Mouse (Mus musculus): Measurements from ENCODE around the gene Gadd45b. TPM values are rescaled to one million over a fixed set of nuclear protein-coding genes. Genes with fewer than 3 reads are reported as not detected.

The Gadd45b gene
- polyA plus RNA-seq, 1 experiment from 2014 or later = 5.8 TPM

DNA sequence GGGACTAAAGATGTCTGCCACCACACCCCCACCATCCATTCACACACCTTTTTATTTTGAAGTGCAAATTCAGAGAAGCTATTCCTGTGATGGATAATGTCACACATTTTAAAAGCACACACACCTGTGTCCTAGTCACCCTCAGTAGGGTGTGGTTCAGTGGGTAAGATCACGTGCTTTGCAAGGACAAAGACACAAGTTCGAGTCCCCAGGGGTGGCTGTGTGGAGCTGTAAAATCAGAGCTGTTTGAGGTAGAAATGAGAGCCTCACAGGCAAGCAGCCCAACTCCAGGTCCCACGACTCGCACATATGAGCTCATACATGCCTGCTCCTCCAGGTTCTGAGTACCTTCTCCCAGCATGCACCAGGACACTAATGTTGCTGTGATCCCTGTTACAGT, 38.2 kb downstream of the Gadd45b start:
- no peak overlapping the region for H3K4me2 ChIP-seq (ENCODE audit: low read length)
- 88% methylated on average over 4 of the region's 4 CpGs for WGBS
- no peak for ATAC-seq

DNA sequence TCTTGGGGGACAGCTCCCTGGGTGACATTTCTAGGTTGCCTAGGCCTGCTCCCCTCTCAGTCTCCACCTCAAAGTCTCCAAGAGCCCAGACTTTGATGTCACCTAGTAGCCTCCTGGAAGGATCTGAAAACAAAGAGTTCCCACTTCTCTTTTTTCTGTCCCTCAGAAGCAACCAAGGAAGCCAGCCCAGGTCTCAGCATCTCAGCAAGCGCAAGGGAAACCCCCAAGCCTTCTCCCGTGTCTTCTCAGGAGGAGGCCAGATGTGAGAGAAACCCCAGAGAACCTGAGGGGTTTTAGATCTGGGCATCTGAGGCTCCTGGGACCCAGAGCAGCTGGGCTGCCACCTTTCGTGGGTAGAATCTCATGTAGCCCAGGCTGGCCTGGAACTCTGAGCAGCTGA, 39.4 kb downstream of the Gadd45b start:
- no peaks in the 10 kb centered on the region for H3K27me3 ChIP-seq (replicated peaks; ENCODE audit: control insufficient read depth, insufficient read depth, low read length)
- no peak overlapping the region for H3K9ac ChIP-seq (replicated peaks; ENCODE audit: low read depth, low read length)
- H3K36me3 ChIP-seq (ENCODE audit: control insufficient read depth, insufficient read depth) = no peaks in the 10 kb centered on the region
- H3K27ac ChIP-seq (ENCODE audit: low read length) = no peak overlapping the region
- H3K4me2 ChIP-seq (ENCODE audit: low read length) = no peak overlapping the region
- H3K4me1 ChIP-seq (replicated peaks; ENCODE audit: control insufficient read depth, insufficient read depth, low read length) = peaks cover 11% of the 10 kb centered on the region
- H3K9me3 ChIP-seq (ENCODE audit: control insufficient read depth, low read length) = no peaks in the 10 kb centered on the region
- WGBS = 83% methylated on average over 3 of the region's 3 CpGs
- ATAC-seq = no peak
- no peak overlapping the region for H3K4me3 ChIP-seq (replicated peaks; ENCODE audit: low read length)

More for the DNA sequence above, 38.2 kb downstream of the Gadd45b start:
- H3K27ac ChIP-seq (ENCODE audit: low read length) = no peak overlapping the region
- H3K27me3 ChIP-seq (replicated peaks; ENCODE audit: control insufficient read depth, insufficient read depth, low read length) = no peaks in the 10 kb centered on the region
- H3K4me3 ChIP-seq (replicated peaks; ENCODE audit: low read length) = no peak overlapping the region
- H3K9me3 ChIP-seq (ENCODE audit: control insufficient read depth, low read length) = no peaks in the 10 kb centered on the region
- no peaks in the 10 kb centered on the region for H3K36me3 ChIP-seq (ENCODE audit: control insufficient read depth, insufficient read depth)
- H3K9ac ChIP-seq (replicated peaks; ENCODE audit: low read depth, low read length) = no peak overlapping the region
- H3K4me1 ChIP-seq (replicated peaks; ENCODE audit: control insufficient read depth, insufficient read depth, low read length) = peaks cover 11% of the 10 kb centered on the region

DNA sequence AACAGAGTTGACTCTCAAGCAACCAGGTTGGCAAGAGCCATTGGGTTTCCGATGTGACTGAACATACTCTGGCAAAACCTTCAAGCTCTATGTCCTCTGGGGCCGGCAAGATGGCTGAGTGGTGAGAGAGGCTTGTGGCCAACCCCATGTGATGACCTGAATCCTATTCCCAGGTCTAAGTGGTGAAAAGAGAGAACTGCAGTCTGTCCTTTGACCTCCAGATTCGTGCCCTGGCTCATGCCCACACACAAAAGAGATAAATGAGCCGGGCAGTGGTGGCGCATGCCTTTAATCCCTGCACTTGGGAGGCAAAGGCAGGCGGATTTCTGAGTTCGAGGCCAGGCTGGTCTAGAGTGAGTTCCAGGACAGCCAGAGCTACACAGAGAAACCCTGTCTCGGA, 40.3 kb downstream of the Gadd45b start:
- Histone ChIP-seq H3K4me2 (ENCODE audit: low read length) (no peak overlapping the region), H3K27ac (ENCODE audit: low read length) (no peak overlapping the region), H3K4me3 (replicated peaks; ENCODE audit: low read length) (no peak overlapping the region), H3K9me3 (ENCODE audit: control insufficient read depth, low read length) (no peaks in the 10 kb centered on the region), H3K9ac (replicated peaks; ENCODE audit: low read depth, low read length) (no peak overlapping the region), H3K27me3 (replicated peaks; ENCODE audit: control insufficient read depth, insufficient read depth, low read length) (no peaks in the 10 kb centered on the region), H3K36me3 (ENCODE audit: control insufficient read depth, insufficient read depth) (no peaks in the 10 kb centered on the region), H3K4me1 (replicated peaks; ENCODE audit: control insufficient read depth, insufficient read depth, low read length) (peaks cover 11% of the 10 kb centered on the region)
- ATAC-seq = no peak
- 82% methylated on average over 8 of the region's 8 CpGs for WGBS

DNA sequence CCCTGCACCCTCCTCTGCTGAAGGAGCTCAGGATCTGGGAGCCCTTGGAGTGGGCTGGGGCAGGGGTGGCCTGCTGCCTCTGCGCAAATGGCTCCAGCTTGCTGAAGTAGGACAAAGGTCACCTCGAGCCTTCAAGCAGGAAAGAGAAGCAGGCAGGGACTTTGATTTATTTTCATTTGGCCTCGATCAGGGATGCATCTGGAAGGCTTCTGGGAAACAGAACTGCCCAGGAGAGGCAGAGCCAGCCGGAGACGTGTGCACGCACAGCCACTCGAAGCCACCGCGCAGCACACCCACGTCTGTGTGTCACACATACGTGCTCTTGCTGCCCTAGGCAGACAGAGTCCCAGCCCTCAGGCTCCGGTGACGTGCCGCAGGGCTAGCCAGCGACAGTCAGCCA, 41.7 kb downstream of the Gadd45b start:
- no peak for ATAC-seq

DNA sequence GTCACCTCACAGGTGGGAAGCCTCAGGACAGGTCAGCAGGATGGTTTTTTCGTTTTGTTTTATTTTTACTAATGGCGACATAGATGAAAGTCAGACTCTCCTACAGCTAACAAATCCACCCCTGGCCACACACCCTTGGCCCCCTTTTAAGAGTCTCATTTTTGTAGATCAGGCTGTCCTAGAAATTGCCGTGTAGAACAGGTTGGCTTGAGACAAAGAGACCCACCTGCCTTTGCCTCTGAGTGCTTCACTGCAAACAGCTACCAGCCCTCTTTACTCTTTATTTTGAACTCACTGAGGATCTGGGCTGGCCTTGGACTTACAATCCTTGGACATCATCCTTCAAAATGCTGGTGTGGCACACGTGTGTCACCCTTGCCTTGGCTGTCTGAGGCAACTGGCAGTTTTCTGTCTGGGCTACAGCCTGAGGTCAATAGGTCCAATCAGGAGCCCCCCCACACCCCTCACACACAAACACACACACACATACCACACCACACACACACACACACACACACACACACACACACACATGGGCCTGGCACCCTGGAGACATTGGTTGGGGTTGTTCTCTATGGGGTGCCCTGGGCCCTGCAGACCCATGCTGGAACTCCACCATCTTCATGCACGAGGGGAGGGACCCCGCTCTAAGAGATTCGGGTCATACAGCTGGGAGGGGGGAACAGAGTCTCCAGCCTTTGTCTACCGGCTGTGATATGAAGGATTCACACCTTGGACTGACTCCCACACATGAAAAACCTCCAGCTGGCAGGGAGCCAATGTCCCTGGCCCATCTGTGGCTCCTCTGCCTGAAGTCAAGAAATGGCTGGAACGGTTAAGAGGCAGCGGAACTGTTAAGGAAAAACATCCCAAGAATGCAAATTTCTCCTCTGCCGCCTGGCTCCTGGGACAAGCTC, 42.5 kb downstream of the Gadd45b start:
- H3K36me3 ChIP-seq (ENCODE audit: control insufficient read depth, insufficient read depth) = no peaks in the 10 kb centered on the region
- no peak overlapping the region for H3K27ac ChIP-seq (ENCODE audit: low read length)
- no peaks in the 10 kb centered on the region for H3K9me3 ChIP-seq (ENCODE audit: control insufficient read depth, low read length)
- no peak for ATAC-seq
- 50% methylated on average over 11 of the region's 11 CpGs for WGBS
- H3K4me1 ChIP-seq (replicated peaks; ENCODE audit: control insufficient read depth, insufficient read depth, low read length) = peaks cover 4% of the 10 kb centered on the region; the same call in 1 of the 2 replicates
- no peak overlapping the region for H3K4me2 ChIP-seq (ENCODE audit: low read length)
- H3K27me3 ChIP-seq (replicated peaks; ENCODE audit: control insufficient read depth, insufficient read depth, low read length) = no peaks in the 10 kb centered on the region
- no peak overlapping the region for H3K9ac ChIP-seq (replicated peaks; ENCODE audit: low read depth, low read length)
- H3K4me3 ChIP-seq (replicated peaks; ENCODE audit: low read length) = no peak overlapping the region

More for the DNA sequence above, 41.7 kb downstream of the Gadd45b start:
- no peak overlapping the region for H3K27ac ChIP-seq (ENCODE audit: low read length)
- no peaks in the 10 kb centered on the region for H3K36me3 ChIP-seq (ENCODE audit: control insufficient read depth, insufficient read depth)
- H3K27me3 ChIP-seq (replicated peaks; ENCODE audit: control insufficient read depth, insufficient read depth, low read length) = no peaks in the 10 kb centered on the region
- H3K4me1 ChIP-seq (replicated peaks; ENCODE audit: control insufficient read depth, insufficient read depth, low read length) = peaks cover 11% of the 10 kb centered on the region
- WGBS = 86% methylated on average over 15 of the region's 15 CpGs
- H3K4me3 ChIP-seq (replicated peaks; ENCODE audit: low read length) = no peak overlapping the region
- no peak overlapping the region for H3K9ac ChIP-seq (replicated peaks; ENCODE audit: low read depth, low read length)
- no peaks in the 10 kb centered on the region for H3K9me3 ChIP-seq (ENCODE audit: control insufficient read depth, low read length)
- no peak overlapping the region for H3K4me2 ChIP-seq (ENCODE audit: low read length)

DNA sequence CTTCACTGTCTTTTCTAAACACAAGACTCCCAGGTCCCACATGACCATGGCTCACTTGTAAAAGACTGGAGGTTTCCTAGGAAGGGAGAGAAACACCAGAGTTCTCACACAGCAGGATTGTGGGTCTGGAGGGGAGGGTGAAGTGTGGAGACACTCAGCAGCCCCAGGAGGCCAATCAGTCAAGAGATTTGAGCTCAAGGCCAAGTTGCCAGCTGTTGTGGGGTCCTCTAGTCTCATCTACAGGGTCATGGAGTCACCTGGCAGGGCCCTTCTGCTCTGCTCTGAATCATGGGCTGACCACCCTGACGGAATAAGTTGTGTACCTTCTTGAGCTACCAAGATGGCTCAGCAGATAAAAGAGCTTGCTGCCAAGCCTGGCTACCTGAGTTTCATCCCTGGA, 43.8 kb downstream of the Gadd45b start:
- Histone ChIP-seq H3K4me1 (replicated peaks; ENCODE audit: control insufficient read depth, insufficient read depth, low read length) (peaks cover 4% of the 10 kb centered on the region; the same call in 1 of the 2 replicates), H3K4me2 (ENCODE audit: low read length) (no peak overlapping the region), H3K36me3 (ENCODE audit: control insufficient read depth, insufficient read depth) (no peaks in the 10 kb centered on the region), H3K4me3 (replicated peaks; ENCODE audit: low read length) (no peak overlapping the region), H3K9me3 (ENCODE audit: control insufficient read depth, low read length) (no peaks in the 10 kb centered on the region), H3K9ac (replicated peaks; ENCODE audit: low read depth, low read length) (no peak overlapping the region), H3K27me3 (replicated peaks; ENCODE audit: control insufficient read depth, insufficient read depth, low read length) (no peaks in the 10 kb centered on the region), H3K27ac (ENCODE audit: low read length) (no peak overlapping the region)
- WGBS = 77% methylated on average over 1 of the region's 1 CpGs
- ATAC-seq = no peak

DNA sequence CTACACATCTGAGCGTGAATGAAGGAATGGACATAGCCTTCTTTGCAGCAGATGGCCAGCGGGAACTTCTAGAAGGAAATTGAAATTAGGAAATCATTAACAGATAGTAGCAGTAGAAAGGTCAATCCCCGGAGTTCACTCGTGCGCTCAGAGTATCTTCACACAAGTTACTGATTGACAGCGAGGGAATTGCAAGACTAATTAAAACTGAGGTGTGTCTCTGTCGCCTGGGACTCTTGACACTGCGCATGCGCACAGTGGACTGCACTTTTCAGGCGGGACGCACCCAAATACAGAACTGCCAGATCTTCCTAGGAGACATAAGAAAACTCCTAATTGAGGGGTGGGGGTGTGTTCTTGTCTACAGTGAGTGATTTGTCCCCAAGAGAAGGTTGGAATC, 45.6 kb downstream of the Gadd45b start:
- Histone ChIP-seq H3K9ac (replicated peaks; ENCODE audit: low read depth, low read length) (no peak overlapping the region), H3K4me1 (replicated peaks; ENCODE audit: control insufficient read depth, insufficient read depth, low read length) (peaks cover 4% of the 10 kb centered on the region; the same call in 1 of the 2 replicates), H3K36me3 (ENCODE audit: control insufficient read depth, insufficient read depth) (no peaks in the 10 kb centered on the region), H3K9me3 (ENCODE audit: control insufficient read depth, low read length) (no peaks in the 10 kb centered on the region), H3K4me2 (ENCODE audit: low read length) (no peak overlapping the region), H3K27me3 (replicated peaks; ENCODE audit: control insufficient read depth, insufficient read depth, low read length) (no peaks in the 10 kb centered on the region), H3K27ac (ENCODE audit: low read length) (no peak overlapping the region), H3K4me3 (replicated peaks; ENCODE audit: low read length) (no peak overlapping the region)
- ATAC-seq = no peak
- whole genome bisulfite sequencing = 90% methylated on average over 11 of the region's 11 CpGs

DNA sequence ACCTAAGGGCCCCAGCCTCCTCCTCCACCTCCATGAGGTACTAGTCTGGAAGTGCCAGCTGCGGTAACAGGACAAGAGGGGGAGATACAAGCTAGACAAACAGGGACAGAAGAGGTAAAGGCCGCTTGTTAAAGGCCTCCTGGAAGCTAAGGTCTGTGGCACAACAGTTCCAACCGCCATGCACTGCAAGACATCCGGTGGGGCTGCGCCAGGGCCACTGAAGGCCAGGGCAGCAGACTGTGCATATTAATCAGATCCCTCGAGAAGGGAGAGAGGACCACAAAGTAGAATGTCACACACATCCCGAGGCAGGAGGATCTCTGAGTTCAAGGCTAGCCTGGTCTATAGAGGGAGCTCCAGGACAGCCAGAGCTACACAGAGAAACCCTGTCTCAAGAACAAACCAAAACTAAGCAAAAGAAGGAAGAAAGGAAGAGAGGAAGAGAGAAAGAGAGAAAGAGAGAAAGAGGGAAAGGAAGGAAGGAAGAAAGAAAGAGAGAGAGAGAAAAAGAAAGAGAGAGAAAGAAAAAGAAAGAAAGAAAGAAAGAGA, 51.8 kb downstream of the Gadd45b start:
- H3K27ac ChIP-seq (ENCODE audit: low read length) = no peak overlapping the region
- no peak overlapping the region for H3K4me2 ChIP-seq (ENCODE audit: low read length)
- ATAC-seq = no peak
- H3K36me3 ChIP-seq (ENCODE audit: control insufficient read depth, insufficient read depth) = no peaks in the 10 kb centered on the region
- peaks cover 6% of the 10 kb centered on the region; the same call in 1 of the 2 replicates for H3K4me1 ChIP-seq (replicated peaks; ENCODE audit: control insufficient read depth, insufficient read depth, low read length)
- H3K4me3 ChIP-seq (replicated peaks; ENCODE audit: low read length) = no peak overlapping the region
- H3K27me3 ChIP-seq (replicated peaks; ENCODE audit: control insufficient read depth, insufficient read depth, low read length) = peaks cover 20% of the 10 kb centered on the region
- 58% methylated on average over 7 of the region's 7 CpGs for whole genome bisulfite sequencing
- H3K9me3 ChIP-seq (ENCODE audit: control insufficient read depth, low read length) = no peaks in the 10 kb centered on the region
- no peak overlapping the region for H3K9ac ChIP-seq (replicated peaks; ENCODE audit: low read depth, low read length)

Data from forebrain, embryonic 16.5 days (tissue).